Mouse (Mus musculus): ENCODE measurements around the gene Larp4b. TPM values are rescaled to one million over a fixed set of nuclear protein-coding genes. Genes with fewer than 3 reads are reported as not detected.

Larp4b gene
- polyA plus RNA-seq, 1 experiment, result 10.6 TPM

GRCm38 (mm10) chr13:9159282-9159681 lies 65.6 kb downstream of the Larp4b start:
- no peak overlapping the region for H3K27ac ChIP-seq (ENCODE audit: control insufficient read depth, insufficient read depth, low read depth, low read length)
- H3K4me1 ChIP-seq (ENCODE audit: control insufficient read depth, insufficient read depth, low read length), result no peaks in the 10 kb centered on the region
- H3K27me3 ChIP-seq (ENCODE audit: control insufficient read depth, insufficient read depth, low read length), result no peaks in the 10 kb centered on the region
- peaks cover 2% of the 10 kb centered on the region for H3K36me3 ChIP-seq (ENCODE audit: control insufficient read depth, insufficient read depth, low read length)
- no peak overlapping the region for H3K4me3 ChIP-seq (ENCODE audit: control insufficient read depth, low read depth, low read length)
- no peak for TF ChIP-seq POLR2A (IDR thresholded peaks at IDR 0.05; ENCODE audit: control insufficient read depth, low read depth, low read length)

- no peak overlapping the region for H3K4me3 ChIP-seq (ENCODE audit: control insufficient read depth, low read depth, low read length)
- no peak overlapping the region for H3K27ac ChIP-seq (ENCODE audit: control insufficient read depth, insufficient read depth, low read depth, low read length)
- no peaks in the 10 kb centered on the region for H3K4me1 ChIP-seq (ENCODE audit: control insufficient read depth, insufficient read depth, low read length)
- H3K36me3 ChIP-seq (ENCODE audit: control insufficient read depth, insufficient read depth, low read length), result peaks cover 4% of the 10 kb centered on the region
- H3K27me3 ChIP-seq (ENCODE audit: control insufficient read depth, insufficient read depth, low read length), result no peaks in the 10 kb centered on the region
- no peak for TF ChIP-seq CTCF (IDR thresholded peaks at IDR 0.05; ENCODE audit: control insufficient read depth, insufficient read depth, insufficient replicate concordance, low read depth, low read length)
- TF ChIP-seq POLR2A (IDR thresholded peaks at IDR 0.05; ENCODE audit: control insufficient read depth, low read depth, low read length), result no peak
Observed at GRCm38 (mm10) chr13:9162888-9163287, 69.2 kb downstream of the Larp4b start.

GRCm38 (mm10) chr13:9167842-9168241 lies 74.2 kb downstream of the Larp4b start:
- Histone ChIP-seq H3K27me3 (ENCODE audit: control insufficient read depth, insufficient read depth, low read length) (no peaks in the 10 kb centered on the region), H3K27ac (ENCODE audit: control insufficient read depth, insufficient read depth, low read depth, low read length) (no peak overlapping the region), H3K4me3 (ENCODE audit: control insufficient read depth, low read depth, low read length) (no peak overlapping the region), H3K36me3 (ENCODE audit: control insufficient read depth, insufficient read depth, low read length) (peaks cover 7% of the 10 kb centered on the region), H3K4me1 (ENCODE audit: control insufficient read depth, insufficient read depth, low read length) (no peaks in the 10 kb centered on the region)
- TF ChIP-seq CTCF (IDR thresholded peaks at IDR 0.05; ENCODE audit: control insufficient read depth, insufficient read depth, insufficient replicate concordance, low read depth, low read length), result no peak
- TF ChIP-seq POLR2A (IDR thresholded peaks at IDR 0.05; ENCODE audit: control insufficient read depth, low read depth, low read length), result no peak

GRCm38 (mm10) chr13:9169616-9170015 lies 75.9 kb downstream of the Larp4b start:
- Histone ChIP-seq H3K27ac (ENCODE audit: control insufficient read depth, insufficient read depth, low read depth, low read length) (no peak overlapping the region), H3K27me3 (ENCODE audit: control insufficient read depth, insufficient read depth, low read length) (no peaks in the 10 kb centered on the region), H3K36me3 (ENCODE audit: control insufficient read depth, insufficient read depth, low read length) (peaks cover 5% of the 10 kb centered on the region), H3K4me3 (ENCODE audit: control insufficient read depth, low read depth, low read length) (no peak overlapping the region), H3K4me1 (ENCODE audit: control insufficient read depth, insufficient read depth, low read length) (no peaks in the 10 kb centered on the region)
- no peak for TF ChIP-seq POLR2A (IDR thresholded peaks at IDR 0.05; ENCODE audit: control insufficient read depth, low read depth, low read length)
- TF ChIP-seq CTCF (IDR thresholded peaks at IDR 0.05; ENCODE audit: control insufficient read depth, insufficient read depth, insufficient replicate concordance, low read depth, low read length), result no peak

- TF ChIP-seq POLR2A (IDR thresholded peaks at IDR 0.05; ENCODE audit: control insufficient read depth, low read depth, low read length) (no peak), CTCF (IDR thresholded peaks at IDR 0.05; ENCODE audit: control insufficient read depth, insufficient read depth, insufficient replicate concordance, low read depth, low read length) (no peak)
- no peak overlapping the region for H3K4me3 ChIP-seq (ENCODE audit: control insufficient read depth, low read depth, low read length)
- peaks cover 5% of the 10 kb centered on the region for H3K36me3 ChIP-seq (ENCODE audit: control insufficient read depth, insufficient read depth, low read length)
- H3K27ac ChIP-seq (ENCODE audit: control insufficient read depth, insufficient read depth, low read depth, low read length), result no peak overlapping the region
- H3K27me3 ChIP-seq (ENCODE audit: control insufficient read depth, insufficient read depth, low read length), result no peaks in the 10 kb centered on the region
- H3K4me1 ChIP-seq (ENCODE audit: control insufficient read depth, insufficient read depth, low read length), result no peaks in the 10 kb centered on the region
Observed at GRCm38 (mm10) chr13:9170726-9171125, 77.0 kb downstream of the Larp4b start.

GRCm38 (mm10) chr13:9173414-9173813 lies 79.7 kb downstream of the Larp4b start:
- peaks cover 3% of the 10 kb centered on the region; the same call in 1 of the 2 replicates for H3K36me3 ChIP-seq (ENCODE audit: control insufficient read depth, insufficient read depth, low read length)
- no peaks in the 10 kb centered on the region for H3K27me3 ChIP-seq (ENCODE audit: control insufficient read depth, insufficient read depth, low read length)
- no peak overlapping the region for H3K27ac ChIP-seq (ENCODE audit: control insufficient read depth, insufficient read depth, low read depth, low read length)
- H3K4me1 ChIP-seq (ENCODE audit: control insufficient read depth, insufficient read depth, low read length), result no peaks in the 10 kb centered on the region
- TF ChIP-seq POLR2A (IDR thresholded peaks at IDR 0.05; ENCODE audit: control insufficient read depth, low read depth, low read length) (no peak), CTCF (IDR thresholded peaks at IDR 0.05; ENCODE audit: control insufficient read depth, insufficient read depth, insufficient replicate concordance, low read depth, low read length) (no peak)
- H3K4me3 ChIP-seq (ENCODE audit: control insufficient read depth, low read depth, low read length), result no peak overlapping the region

GRCm38 (mm10) chr13:9175171-9175570 lies 81.5 kb downstream of the Larp4b start:
- no peak overlapping the region for H3K27ac ChIP-seq (ENCODE audit: control insufficient read depth, insufficient read depth, low read depth, low read length)
- H3K36me3 ChIP-seq (ENCODE audit: control insufficient read depth, insufficient read depth, low read length), result peaks cover 3% of the 10 kb centered on the region; the same call in 1 of the 2 replicates
- no peaks in the 10 kb centered on the region for H3K27me3 ChIP-seq (ENCODE audit: control insufficient read depth, insufficient read depth, low read length)
- no peak for TF ChIP-seq CTCF (IDR thresholded peaks at IDR 0.05; ENCODE audit: control insufficient read depth, insufficient read depth, insufficient replicate concordance, low read depth, low read length)
- TF ChIP-seq POLR2A (IDR thresholded peaks at IDR 0.05; ENCODE audit: control insufficient read depth, low read depth, low read length), result no peak
- H3K4me3 ChIP-seq (ENCODE audit: control insufficient read depth, low read depth, low read length), result no peak overlapping the region
- peaks cover 2% of the 10 kb centered on the region for H3K4me1 ChIP-seq (ENCODE audit: control insufficient read depth, insufficient read depth, low read length)

- H3K27ac ChIP-seq (ENCODE audit: control insufficient read depth, insufficient read depth, low read depth, low read length), result no peak overlapping the region
- H3K36me3 ChIP-seq (ENCODE audit: control insufficient read depth, insufficient read depth, low read length), result no peaks in the 10 kb centered on the region
- peaks cover 2% of the 10 kb centered on the region for H3K4me1 ChIP-seq (ENCODE audit: control insufficient read depth, insufficient read depth, low read length)
- H3K4me3 ChIP-seq (ENCODE audit: control insufficient read depth, low read depth, low read length), result no peak overlapping the region
- TF ChIP-seq POLR2A (IDR thresholded peaks at IDR 0.05; ENCODE audit: control insufficient read depth, low read depth, low read length), result no peak
- no peak for TF ChIP-seq CTCF (IDR thresholded peaks at IDR 0.05; ENCODE audit: control insufficient read depth, insufficient read depth, insufficient replicate concordance, low read depth, low read length)
- H3K27me3 ChIP-seq (ENCODE audit: control insufficient read depth, insufficient read depth, low read length), result no peaks in the 10 kb centered on the region
Observed at GRCm38 (mm10) chr13:9178270-9178669, 84.6 kb downstream of the Larp4b start.

All from testis, adult 2 months (tissue).